Mouse (Mus musculus) adipocyte (in vitro differentiated cells): ENCODE measurements around the gene Ppp3ca.

ENCODE experiments used
- DNase-seq: peaks from one replicate; pipeline ENCODE4 v3.0.0-alpha.2; 2016; ENCODE audit warnings: low spot score

Gene Ppp3ca

GRCm38 (mm10) chr3:136911276-136911675 is 241.4 kb downstream of the Ppp3ca start:
- DNase-seq, result no peak

- no peak for DNase-seq
Measured at GRCm38 (mm10) chr3:136917080-136917479, 247.2 kb downstream of the Ppp3ca start.

GRCm38 (mm10) chr3:136933071-136933470 is 263.1 kb downstream of the Ppp3ca start:
- DNase-seq, result peak; percentile 41

- no peak for DNase-seq
Measured at GRCm38 (mm10) chr3:136940733-136941601, 271.0 kb downstream of the Ppp3ca start.

- no peak for DNase-seq
Measured at GRCm38 (mm10) chr3:136941602-136941926, 271.6 kb downstream of the Ppp3ca start.

GRCm38 (mm10) chr3:136945550-136945949 is 275.6 kb downstream of the Ppp3ca start:
- peak; percentile 58 for DNase-seq

GRCm38 (mm10) chr3:136946662-136947061 is 276.7 kb downstream of the Ppp3ca start:
- DNase-seq, result no peak

- DNase-seq, result no peak
Measured at GRCm38 (mm10) chr3:136948142-136948541, 278.2 kb downstream of the Ppp3ca start.

GRCm38 (mm10) chr3:136951792-136952191 is 281.9 kb downstream of the Ppp3ca start:
- no peak for DNase-seq

GRCm38 (mm10) chr3:136952822-136953221 is 282.9 kb downstream of the Ppp3ca start:
- no peak for DNase-seq

GRCm38 (mm10) chr3:136955043-136955442 is 285.1 kb downstream of the Ppp3ca start:
- DNase-seq, result no peak

- DNase-seq, result no peak
Measured at GRCm38 (mm10) chr3:136960314-136960713, 290.4 kb downstream of the Ppp3ca start.

- no peak for DNase-seq
Measured at GRCm38 (mm10) chr3:136966786-136967185, 296.9 kb downstream of the Ppp3ca start.

GRCm38 (mm10) chr3:136967510-136967909 is 297.6 kb downstream of the Ppp3ca start:
- DNase-seq, result no peak

- peak; percentile 90 for DNase-seq
Measured at GRCm38 (mm10) chr3:136969796-136970195, 299.9 kb downstream of the Ppp3ca start.

- DNase-seq, result no peak
Measured at GRCm38 (mm10) chr3:136977859-136978258, 307.9 kb downstream of the Ppp3ca start.

- no peak for DNase-seq
Measured at GRCm38 (mm10) chr3:136980915-136981588, 311.1 kb downstream of the Ppp3ca start.

GRCm38 (mm10) chr3:136981589-136981924 is 311.6 kb downstream of the Ppp3ca start:
- DNase-seq, result no peak

- DNase-seq, result no peak
Measured at GRCm38 (mm10) chr3:136982021-136982420, 312.1 kb downstream of the Ppp3ca start.

- no peak for DNase-seq
Measured at GRCm38 (mm10) chr3:136986096-136986881, 316.4 kb downstream of the Ppp3ca start.
